Comparison of ENCODE assay signal across 9 mouse cellular contexts in genomic region chr2:120866561-120866960, GRCm38 (mm10). TPM values are rescaled to one million over a fixed set of nuclear protein-coding genes. Genes with fewer than 3 reads are reported as not detected.
DNase-seq lines count a peak whose midpoint lies in the region; ATAC-seq and TF ChIP-seq lines count a peak whose summit lies in the region.
"Had no signal": no experiment of that assay in that cellular context is flagged by ENCODE, and none has a peak within 500 bp of the region (broad histone marks: within the 10 kb centered on the region; RNA-seq: fewer than 3 reads in every experiment).

No protein-coding gene starts in this region.

- no peak overlapping the region for H3K9ac ChIP-seq in hindbrain, embryonic 11.5 days (ENCODE audit: low read depth, low read length)
- no peak overlapping the region for H3K9ac ChIP-seq in hindbrain, embryonic 12.5 days
- H3K9ac ChIP-seq: limb, embryonic 15.5 days had no signal

- DNase-seq in hindbrain, embryonic 11.5 days (ENCODE audit: low spot score): peak; percentile 43
- peak; percentile 26 to 65 for DNase-seq in spleen, postnatal 10 days (ENCODE audit: low spot score in 2 of 2)
- DNase-seq in spleen, postnatal 36 days (ENCODE audit: low spot score in 2 of 2): no peak
- DNase-seq in kidney, postnatal 4 days: peak; percentile 65 to 66
- DNase-seq in right cerebral cortex, postnatal 4 days: peak; percentile 52
- DNase-seq in heart, adult 9 months (ENCODE audit: low spot score in 2 of 2): no peak

- H3K27ac ChIP-seq in hindbrain, embryonic 11.5 days (ENCODE audit: low read depth, low read length): no peak overlapping the region
- no peak overlapping the region for H3K27ac ChIP-seq in hindbrain, embryonic 12.5 days
- no peak overlapping the region for H3K27ac ChIP-seq in bone marrow, adult 2 months (ENCODE audit: control insufficient read depth, insufficient read depth, low read depth, low read length, poor library complexity)
- H3K27ac ChIP-seq: limb, embryonic 15.5 days had no signal

- no peak overlapping the region for H3K4me2 ChIP-seq in hindbrain, embryonic 11.5 days (replicated peaks; ENCODE audit: low read depth, low read length)
- H3K4me2 ChIP-seq in hindbrain, embryonic 12.5 days (replicated peaks): no peak overlapping the region
- H3K4me2 ChIP-seq: limb, embryonic 15.5 days had no signal

- H3K27me3 ChIP-seq in hindbrain, embryonic 11.5 days (ENCODE audit: control insufficient read depth, insufficient read depth, low read length): no peaks in the 10 kb centered on the region
- H3K27me3 ChIP-seq in hindbrain, embryonic 12.5 days: no peaks in the 10 kb centered on the region
- H3K27me3 ChIP-seq: limb, embryonic 15.5 days had no signal

- peaks cover 3% of the 10 kb centered on the region; the same call in 1 of the 2 replicates for H3K36me3 ChIP-seq in hindbrain, embryonic 11.5 days (ENCODE audit: control insufficient read depth, insufficient read depth, low read length)
- peaks cover 53% of the 10 kb centered on the region for H3K36me3 ChIP-seq in hindbrain, embryonic 12.5 days

- no peaks in the 10 kb centered on the region for H3K9me3 ChIP-seq in hindbrain, embryonic 11.5 days (ENCODE audit: control insufficient read depth, low read length)
- no peaks in the 10 kb centered on the region for H3K9me3 ChIP-seq in hindbrain, embryonic 12.5 days (replicated peaks)
- H3K9me3 ChIP-seq: limb, embryonic 15.5 days had no signal

- TF ChIP-seq CTCF in bone marrow, adult 2 months (IDR thresholded peaks at IDR 0.05; ENCODE audit: control insufficient read depth, insufficient read depth, low read length): peak; percentile 45

- no peak for ATAC-seq in hindbrain, embryonic 11.5 days (ENCODE audit: low FRiP score)
- ATAC-seq in hindbrain, embryonic 12.5 days (ENCODE audit: low FRiP score): no peak

- H3K4me1 ChIP-seq in hindbrain, embryonic 11.5 days (replicated peaks; ENCODE audit: control insufficient read depth, insufficient read depth, low read length): no peaks in the 10 kb centered on the region
- H3K4me1 ChIP-seq in hindbrain, embryonic 12.5 days: no peaks in the 10 kb centered on the region
- no peaks in the 10 kb centered on the region for H3K4me1 ChIP-seq in bone marrow, adult 2 months (ENCODE audit: control insufficient read depth, insufficient read depth, low read length)
- H3K4me1 ChIP-seq: limb, embryonic 15.5 days had no signal

- H3K4me3 ChIP-seq in hindbrain, embryonic 11.5 days (ENCODE audit: low read depth, low read length): no peak overlapping the region
- H3K4me3 ChIP-seq in hindbrain, embryonic 12.5 days: no peak overlapping the region
- no peak overlapping the region for H3K4me3 ChIP-seq in bone marrow, adult 2 months (replicated peaks; ENCODE audit: control insufficient read depth, low read depth, low read length)
- H3K4me3 ChIP-seq: limb, embryonic 15.5 days had no signal

- 30% methylated on average over 1 of the region's 1 CpGs for WGBS in hindbrain, embryonic 11.5 days
- WGBS in hindbrain, embryonic 12.5 days: 36% methylated on average over 1 of the region's 1 CpGs
- 8% methylated on average over 1 of the region's 1 CpGs for WGBS in bone marrow, adult 2 months

- no peak for TF ChIP-seq POLR2A in bone marrow, adult 2 months (IDR thresholded peaks at IDR 0.05; ENCODE audit: borderline replicate concordance, control insufficient read depth, low read depth, low read length)

RNA-seq across cellular contexts. Expression of gene Ttbk2, which starts 16.2 kb away (rescaled TPM):
- 12.1 and 13.1 TPM in 2 replicates for polyA plus RNA-seq in hindbrain, embryonic 11.5 days (2014; fragmentation: Nextera tagmentation; extraction: Ambion mirVana)
- 14.0 and 15.2 TPM in 2 replicates for polyA plus RNA-seq in hindbrain, embryonic 12.5 days (2016; fragmentation: Nextera tagmentation; extraction: Ambion mirVana)
- polyA plus RNA-seq in bone marrow, adult 2 months (2011; ENCODE audit: insufficient read depth, insufficient read length, low replicate concordance, missing spikeins): 0.66 and 0.67 TPM in 2 replicates

RNA-seq across cellular contexts. Expression of gene Cdan1, which starts 16.6 kb away (rescaled TPM):
- polyA plus RNA-seq in hindbrain, embryonic 11.5 days (2014; fragmentation: Nextera tagmentation; extraction: Ambion mirVana): 5.6 and 7.1 TPM in 2 replicates
- 11.1 TPM in 2 replicates for polyA plus RNA-seq in hindbrain, embryonic 12.5 days (2016; fragmentation: Nextera tagmentation; extraction: Ambion mirVana)
- polyA plus RNA-seq in bone marrow, adult 2 months (2011; ENCODE audit: insufficient read depth, insufficient read length, low replicate concordance, missing spikeins): 17.6 and 25.6 TPM in 2 replicates

Comparison
In these comparisons a context has a peak if more than half of its experiments do, and no peak if none do; other contexts are left out.
1. DNase-seq: peak in hindbrain, embryonic 11.5 days (single experiment), spleen, postnatal 10 days (2 of 2), kidney, postnatal 4 days (2 of 2) and right cerebral cortex, postnatal 4 days (single experiment); none in spleen, postnatal 36 days (0 of 2) and heart, adult 9 months (0 of 2).